Mouse (Mus musculus): Measurements from ENCODE around the gene Hcrt. TPM values are rescaled to one million over a fixed set of nuclear protein-coding genes. Genes with fewer than 3 reads are reported as not detected.

Gene Hcrt
- polyA plus RNA-seq, 1 experiment: not detected

- Histone ChIP-seq H3K27ac (ENCODE audit: control insufficient read depth, insufficient read depth, low read depth, low read length, poor library complexity) (no peak overlapping the region), H3K4me1 (ENCODE audit: control insufficient read depth, insufficient read depth, low read length) (no peaks in the 10 kb centered on the region; the same call in 1 of the 2 replicates), H3K4me3 (replicated peaks; ENCODE audit: control insufficient read depth, low read depth, low read length) (no peak overlapping the region)
- 64% methylated on average over 10 of the region's 10 CpGs for WGBS
- TF ChIP-seq CTCF (IDR thresholded peaks at IDR 0.05; ENCODE audit: control insufficient read depth, insufficient read depth, low read length) (no peak), POLR2A (IDR thresholded peaks at IDR 0.05; ENCODE audit: borderline replicate concordance, control insufficient read depth, low read depth, low read length) (no peak)
These were observed 10.4 kb downstream of the Hcrt start for GRCm38 (mm10) chr11:100752294-100752693.

- no peak overlapping the region for H3K4me3 ChIP-seq (replicated peaks; ENCODE audit: control insufficient read depth, low read depth, low read length)
- H3K4me1 ChIP-seq (ENCODE audit: control insufficient read depth, insufficient read depth, low read length): no peaks in the 10 kb centered on the region; the same call in 1 of the 2 replicates
- no peak for TF ChIP-seq POLR2A (IDR thresholded peaks at IDR 0.05; ENCODE audit: borderline replicate concordance, control insufficient read depth, low read depth, low read length)
- TF ChIP-seq CTCF (IDR thresholded peaks at IDR 0.05; ENCODE audit: control insufficient read depth, insufficient read depth, low read length): no peak
- no peak overlapping the region for H3K27ac ChIP-seq (ENCODE audit: control insufficient read depth, insufficient read depth, low read depth, low read length, poor library complexity)
- 86% methylated on average over 16 of the region's 16 CpGs for WGBS
These were observed 12.6 kb downstream of the Hcrt start for GRCm38 (mm10) chr11:100750127-100750526.

- WGBS: 61% methylated on average over 25 of the region's 25 CpGs
- no peak for TF ChIP-seq POLR2A (IDR thresholded peaks at IDR 0.05; ENCODE audit: borderline replicate concordance, control insufficient read depth, low read depth, low read length)
- no peak for TF ChIP-seq CTCF (IDR thresholded peaks at IDR 0.05; ENCODE audit: control insufficient read depth, insufficient read depth, low read length)
- Histone ChIP-seq H3K27ac (ENCODE audit: control insufficient read depth, insufficient read depth, low read depth, low read length, poor library complexity) (no peak overlapping the region), H3K4me3 (replicated peaks; ENCODE audit: control insufficient read depth, low read depth, low read length) (no peak overlapping the region), H3K4me1 (ENCODE audit: control insufficient read depth, insufficient read depth, low read length) (no peaks in the 10 kb centered on the region; the same call in 1 of the 2 replicates)
These were observed 13.3 kb downstream of the Hcrt start for GRCm38 (mm10) chr11:100749469-100749868.

- TF ChIP-seq CTCF (IDR thresholded peaks at IDR 0.05; ENCODE audit: control insufficient read depth, insufficient read depth, low read length) (no peak), POLR2A (IDR thresholded peaks at IDR 0.05; ENCODE audit: borderline replicate concordance, control insufficient read depth, low read depth, low read length) (no peak)
- WGBS: 42% methylated on average over 4 of the region's 4 CpGs
- no peak overlapping the region for H3K27ac ChIP-seq (ENCODE audit: control insufficient read depth, insufficient read depth, low read depth, low read length, poor library complexity)
- H3K4me3 ChIP-seq (replicated peaks; ENCODE audit: control insufficient read depth, low read depth, low read length): no peak overlapping the region
- no peaks in the 10 kb centered on the region; the same call in 1 of the 2 replicates for H3K4me1 ChIP-seq (ENCODE audit: control insufficient read depth, insufficient read depth, low read length)
These were observed 14.1 kb downstream of the Hcrt start for GRCm38 (mm10) chr11:100748620-100749019.

- Histone ChIP-seq H3K4me3 (replicated peaks; ENCODE audit: control insufficient read depth, low read depth, low read length) (no peak overlapping the region), H3K4me1 (ENCODE audit: control insufficient read depth, insufficient read depth, low read length) (no peaks in the 10 kb centered on the region; the same call in 1 of the 2 replicates), H3K27ac (ENCODE audit: control insufficient read depth, insufficient read depth, low read depth, low read length, poor library complexity) (no peak overlapping the region)
- 52% methylated on average over 5 of the region's 5 CpGs for WGBS
- no peak for TF ChIP-seq CTCF (IDR thresholded peaks at IDR 0.05; ENCODE audit: control insufficient read depth, insufficient read depth, low read length)
- no peak for TF ChIP-seq POLR2A (IDR thresholded peaks at IDR 0.05; ENCODE audit: borderline replicate concordance, control insufficient read depth, low read depth, low read length)
These were observed 15.6 kb downstream of the Hcrt start for GRCm38 (mm10) chr11:100747114-100747513.

GRCm38 (mm10) chr11:100746546-100746945 lies 16.2 kb downstream of the Hcrt start:
- H3K4me1 ChIP-seq (ENCODE audit: control insufficient read depth, insufficient read depth, low read length): no peaks in the 10 kb centered on the region; the same call in 1 of the 2 replicates
- H3K4me3 ChIP-seq (replicated peaks; ENCODE audit: control insufficient read depth, low read depth, low read length): no peak overlapping the region
- WGBS: 85% methylated on average over 10 of the region's 10 CpGs
- H3K27ac ChIP-seq (ENCODE audit: control insufficient read depth, insufficient read depth, low read depth, low read length, poor library complexity): no peak overlapping the region
- TF ChIP-seq CTCF (IDR thresholded peaks at IDR 0.05; ENCODE audit: control insufficient read depth, insufficient read depth, low read length): no peak

GRCm38 (mm10) chr11:100745085-100745484 lies 17.6 kb downstream of the Hcrt start:
- Histone ChIP-seq H3K4me3 (replicated peaks; ENCODE audit: control insufficient read depth, low read depth, low read length) (no peak overlapping the region), H3K27ac (ENCODE audit: control insufficient read depth, insufficient read depth, low read depth, low read length, poor library complexity) (no peak overlapping the region), H3K4me1 (ENCODE audit: control insufficient read depth, insufficient read depth, low read length) (no peaks in the 10 kb centered on the region; the same call in 1 of the 2 replicates)
- peak; percentile 66 for TF ChIP-seq CTCF (IDR thresholded peaks at IDR 0.05; ENCODE audit: control insufficient read depth, insufficient read depth, low read length)
- TF ChIP-seq POLR2A (IDR thresholded peaks at IDR 0.05; ENCODE audit: borderline replicate concordance, control insufficient read depth, low read depth, low read length): no peak
- 18% methylated on average over 6 of the region's 6 CpGs for WGBS

GRCm38 (mm10) chr11:100741348-100741747 lies 21.4 kb downstream of the Hcrt start:
- Histone ChIP-seq H3K27ac (ENCODE audit: control insufficient read depth, insufficient read depth, low read depth, low read length, poor library complexity) (no peak overlapping the region), H3K4me3 (replicated peaks; ENCODE audit: control insufficient read depth, low read depth, low read length) (no peak overlapping the region), H3K4me1 (ENCODE audit: control insufficient read depth, insufficient read depth, low read length) (peaks cover 1% of the 10 kb centered on the region; the same call in 1 of the 2 replicates)
- TF ChIP-seq CTCF (IDR thresholded peaks at IDR 0.05; ENCODE audit: control insufficient read depth, insufficient read depth, low read length): no peak
- TF ChIP-seq POLR2A (IDR thresholded peaks at IDR 0.05; ENCODE audit: borderline replicate concordance, control insufficient read depth, low read depth, low read length): no peak
- 82% methylated on average over 6 of the region's 6 CpGs for WGBS

- TF ChIP-seq CTCF (IDR thresholded peaks at IDR 0.05; ENCODE audit: control insufficient read depth, insufficient read depth, low read length): no peak
- TF ChIP-seq POLR2A (IDR thresholded peaks at IDR 0.05; ENCODE audit: borderline replicate concordance, control insufficient read depth, low read depth, low read length): no peak
- Histone ChIP-seq H3K27ac (ENCODE audit: control insufficient read depth, insufficient read depth, low read depth, low read length, poor library complexity) (no peak overlapping the region), H3K4me1 (ENCODE audit: control insufficient read depth, insufficient read depth, low read length) (peaks cover 3% of the 10 kb centered on the region; the same call in 1 of the 2 replicates), H3K4me3 (replicated peaks; ENCODE audit: control insufficient read depth, low read depth, low read length) (peak overlapping the region; percentile 51)
- 21% methylated on average over 5 of the region's 5 CpGs for WGBS
These were observed 24.0 kb downstream of the Hcrt start for GRCm38 (mm10) chr11:100738749-100739148.

Measured in bone marrow, adult 2 months (tissue).